Mouse (Mus musculus) left cerebral cortex, postnatal 36 days (tissue): ENCODE data around the gene Dpep1. TPM values are rescaled to one million over a fixed set of nuclear protein-coding genes. Genes with fewer than 3 reads are reported as not detected.
"Not testable (repeated sequence)": the region's sequence is repeated elsewhere in the genome, so short reads cannot be mapped to it uniquely, and the experiment has no call there.

Source experiments
- DNase-seq, 2 experiments: peaks; one replicate each; pipeline ENCODE4 v3.0.0; 2021 to 2022; ENCODE audit warnings: low spot score in 2 of 2, mixed read lengths in 1 of 2
- intact Hi-C: fragments of 180-260 bp; cut with DNase I; formaldehyde crosslinking; loops from one replicate; pipeline ENCODE4 v1.15.1; 2025
- total RNA-seq, 2 experiments: library from RNA; stranded (reverse); gene quantifications; 2 replicates each; pipeline ENCODE4 v1.2.3; 2021

The Dpep1 gene
- total RNA-seq: not detected

- DNase-seq: no peak
- intact Hi-C loops: loop anchor here (5.0 kb wide), 1 partner anchor 33 kb away; no protein-coding TSS in a partner anchor
Observed at GRCm38 (mm10) chr8:123185566-123186409, at the start of gene Dpep1. TSS of gene Dpep1 (plus strand) at chr8:123186242.

GRCm38 (mm10) chr8:123136287-123136686 lies 49.8 kb upstream of the Dpep1 start:
- DNase-seq: no peak
- intact Hi-C loops: no loop called here

- intact Hi-C loops: no loop called here
- peak; percentile 60 to 69 for DNase-seq
Observed at GRCm38 (mm10) chr8:123137645-123138077, 48.4 kb upstream of the Dpep1 start.

GRCm38 (mm10) chr8:123138741-123139140 lies 47.3 kb upstream of the Dpep1 start:
- intact Hi-C loops: no loop called here
- DNase-seq: no peak

- DNase-seq: peak; percentile 46 to 54
- intact Hi-C loops: no loop called here
Observed at GRCm38 (mm10) chr8:123141741-123142462, 44.1 kb upstream of the Dpep1 start.

- intact Hi-C loops: no loop called here
- no peak for DNase-seq
Observed at GRCm38 (mm10) chr8:123145279-123145678, 40.8 kb upstream of the Dpep1 start.

GRCm38 (mm10) chr8:123146390-123146789 lies 39.7 kb upstream of the Dpep1 start:
- peak in 1 of 2 experiments; percentile 29 for DNase-seq
- intact Hi-C loops: no loop called here

- intact Hi-C loops: loop anchor here (5.0 kb wide), 1 partner anchor 37 kb away; the partner anchor contains the start of gene Dpep1
- peak; percentile 35 to 39 for DNase-seq
Observed at GRCm38 (mm10) chr8:123150737-123151171, 35.3 kb upstream of the Dpep1 start.

- no peak for DNase-seq
- intact Hi-C loops: no loop called here
Observed at GRCm38 (mm10) chr8:123155177-123155576, 30.9 kb upstream of the Dpep1 start.

- no peak for DNase-seq
- intact Hi-C loops: no loop called here
Observed at GRCm38 (mm10) chr8:123156070-123156773, 29.8 kb upstream of the Dpep1 start.

GRCm38 (mm10) chr8:123157888-123158465 lies 28.1 kb upstream of the Dpep1 start, which contains the start of gene Sult5a1:
TSS of gene Sult5a1 (minus strand) at chr8:123158315.
- intact Hi-C loops: no loop called here

GRCm38 (mm10) chr8:123181391-123181790 lies 4.7 kb upstream of the Dpep1 start:
- DNase-seq: no peak
- intact Hi-C loops: no loop called here

More at GRCm38 (mm10) chr8:123157888-123158465, 28.1 kb upstream of the Dpep1 start, which contains the start of gene Sult5a1:
- DNase-seq: no peak

GRCm38 (mm10) chr8:123188006-123188405 lies 2.0 kb downstream of the Dpep1 start:
- intact Hi-C loops: loop anchor here (5.0 kb wide), 1 partner anchor 36 kb away; no protein-coding TSS in a partner anchor
- DNase-seq: no peak

GRCm38 (mm10) chr8:123188841-123189240 lies 2.8 kb downstream of the Dpep1 start:
- intact Hi-C loops: loop anchor here (5.0 kb wide), 1 partner anchor 37 kb away; no protein-coding TSS in a partner anchor

GRCm38 (mm10) chr8:123190678-123191077 lies 4.6 kb downstream of the Dpep1 start:
- intact Hi-C loops: loop anchor here (5.0 to 10.0 kb wide), 2 partner anchors 78 to 356 kb away; no protein-coding TSS in a partner anchor
- DNase-seq: peak; percentile 73 to 75

More at GRCm38 (mm10) chr8:123188841-123189240, 2.8 kb downstream of the Dpep1 start:
- no peak for DNase-seq

- intact Hi-C loops: loop anchor here (5.0 to 10.0 kb wide), 2 partner anchors 80 to 357 kb away; no protein-coding TSS in a partner anchor
- no peak for DNase-seq
Observed at GRCm38 (mm10) chr8:123191908-123192307, 5.9 kb downstream of the Dpep1 start.

- intact Hi-C loops: loop anchor here (5.0 to 10.0 kb wide), 2 partner anchors 81 to 359 kb away; no protein-coding TSS in a partner anchor
- DNase-seq: no peak
Observed at GRCm38 (mm10) chr8:123193771-123194170, 7.7 kb downstream of the Dpep1 start.

GRCm38 (mm10) chr8:123197016-123197415 lies 11.0 kb downstream of the Dpep1 start:
- intact Hi-C loops: loop anchor here (10.0 kb wide), 1 partner anchor 362 kb away; no protein-coding TSS in a partner anchor
- not testable (repeated sequence) for DNase-seq

- intact Hi-C loops: loop anchor here (10.0 kb wide), 1 partner anchor 365 kb away; no protein-coding TSS in a partner anchor
- no peak for DNase-seq
Observed at GRCm38 (mm10) chr8:123199864-123200263, 13.8 kb downstream of the Dpep1 start.
